Comparison of ENCODE assay signal across 20 mouse cellular contexts in the genomic region with DNA sequence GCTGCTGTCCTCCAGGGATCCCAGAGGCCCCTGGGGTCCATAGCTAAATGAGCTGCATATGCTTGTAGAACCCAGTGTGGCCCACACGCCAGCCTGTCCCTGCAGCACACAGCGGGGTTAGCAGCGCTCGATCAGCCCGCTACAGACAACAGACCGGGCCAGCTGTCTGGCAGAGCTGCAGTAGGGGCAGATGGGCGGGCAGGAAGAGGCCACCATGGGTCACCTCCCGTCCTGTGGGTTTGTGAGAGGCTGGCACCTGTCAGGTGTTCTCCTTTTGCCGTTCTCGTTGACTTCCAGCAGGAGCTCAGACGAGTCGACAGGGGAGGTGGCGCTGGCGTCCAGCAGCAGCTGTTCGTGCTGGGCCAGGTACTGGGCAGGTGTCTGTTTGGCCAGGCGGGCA. TPM values are rescaled to one million over a fixed set of nuclear protein-coding genes. Genes with fewer than 3 reads are reported as not detected.
DNase-seq lines count a peak whose midpoint lies in the region; ATAC-seq and TF ChIP-seq lines count a peak whose summit lies in the region.
"Had no signal": no experiment of that assay in that cellular context is flagged by ENCODE, and none has a peak within 500 bp of the region (broad histone marks: within the 10 kb centered on the region; RNA-seq: fewer than 3 reads in every experiment).

No protein-coding gene starts in this region.

- TF ChIP-seq EP300 in lung, postnatal 0 days (IDR thresholded peaks at IDR 0.05) = no peak

- no peak overlapping the region for H3K4me2 ChIP-seq in lung, postnatal 0 days (replicated peaks; ENCODE audit: low read depth, low read length)
- H3K4me2 ChIP-seq in neural tube, embryonic 13.5 days = no peak overlapping the region
- H3K4me2 ChIP-seq: heart, embryonic 13.5 days; liver, embryonic 13.5 days; neural tube, embryonic 12.5 days had no signal

- no peaks in the 10 kb centered on the region for H3K27me3 ChIP-seq in lung, postnatal 0 days (replicated peaks; ENCODE audit: insufficient read depth, low read length)
- H3K27me3 ChIP-seq in neural tube, embryonic 13.5 days = no peaks in the 10 kb centered on the region
- H3K27me3 ChIP-seq: CH12.LX; liver, embryonic 13.5 days; neural tube, embryonic 12.5 days had no signal

- H3K4me1 ChIP-seq in lung, postnatal 0 days (ENCODE audit: insufficient read depth, low read depth, low read length) = peaks cover 15% of the 10 kb centered on the region
- H3K4me1 ChIP-seq in neural tube, embryonic 13.5 days (replicated peaks) = peaks cover 27% of the 10 kb centered on the region

- H3K9ac ChIP-seq in lung, postnatal 0 days (replicated peaks; ENCODE audit: low read depth) = no peak overlapping the region
- H3K9ac ChIP-seq in neural tube, embryonic 13.5 days = 0 out of 2 replicates have a peak overlapping the region, but pooled peaks have one; percentile 1
- H3K9ac ChIP-seq: heart, embryonic 13.5 days; liver, embryonic 13.5 days; neural tube, embryonic 12.5 days had no signal

- no peak for TF ChIP-seq CTCF in lung, postnatal 0 days (IDR thresholded peaks at IDR 0.05)
- TF ChIP-seq CTCF in layer of hippocampus, adult 2 months (conservative IDR thresholded peaks at IDR 0.05) = no peak

- H3K27ac ChIP-seq in lung, postnatal 0 days (ENCODE audit: low read length) = 0 out of 2 replicates have a peak overlapping the region, but pooled peaks have one; percentile 54
- peak overlapping the region; percentile 46; the same call in 1 of the 2 replicates for H3K27ac ChIP-seq in neural tube, embryonic 13.5 days (replicated peaks)
- H3K27ac ChIP-seq in layer of hippocampus, adult 2 months = no peak overlapping the region
- H3K27ac ChIP-seq: heart, embryonic 13.5 days; liver, embryonic 13.5 days; macrophage; neural tube, embryonic 12.5 days had no signal

- H3K36me3 ChIP-seq in lung, postnatal 0 days (ENCODE audit: insufficient read depth, low read length) = peaks cover 4% of the 10 kb centered on the region; the same call in 1 of the 2 replicates
- H3K36me3 ChIP-seq in neural tube, embryonic 13.5 days = peaks cover 97% of the 10 kb centered on the region

- intact Hi-C loops in heart, postnatal 36 days (cut with DNase I) = no loop called here

- DNase-seq in lung, postnatal 0 days (ENCODE audit: low spot score) = no peak
- DNase-seq in lung, adult 18-20 months = no peak
- DNase-seq in cerebellum, adult 11-12 months = peak; percentile 77
- peak; percentile 56 to 61 for DNase-seq in cerebellum, postnatal 36 days
- DNase-seq in frontal cortex, postnatal 14 days (ENCODE audit: low spot score in 2 of 2) = no peak
- no peak for DNase-seq in layer of hippocampus, adult 2 months (ENCODE audit: low spot score in 2 of 2)
- no peak for DNase-seq in heart, postnatal 36 days
- DNase-seq: adrenal gland, postnatal 14 days; liver, embryonic 13.5 days; right cerebral cortex, postnatal 14 days had no signal

- no peak for ATAC-seq in lung, postnatal 0 days
- ATAC-seq in neural tube, embryonic 13.5 days (ENCODE audit: low read depth) = no peak
- ATAC-seq: inflammation-experienced regulatory T-cells, adult 6 months had no signal

- 67% methylated on average over 16 of the region's 16 CpGs for WGBS in lung, postnatal 0 days
- 62% methylated on average over 16 of the region's 16 CpGs for WGBS in neural tube, embryonic 13.5 days

- H3K9me3 ChIP-seq in lung, postnatal 0 days (ENCODE audit: low read length) = no peaks in the 10 kb centered on the region
- H3K9me3 ChIP-seq in neural tube, embryonic 13.5 days = no peaks in the 10 kb centered on the region
- H3K9me3 ChIP-seq: heart, embryonic 13.5 days; liver, embryonic 13.5 days; neural tube, embryonic 12.5 days had no signal

- no peak overlapping the region for H3K4me3 ChIP-seq in lung, postnatal 0 days (ENCODE audit: low read depth, low read length)
- H3K4me3 ChIP-seq in neural tube, embryonic 13.5 days = no peak overlapping the region
- H3K4me3 ChIP-seq in layer of hippocampus, adult 2 months = no peak overlapping the region
- H3K4me3 ChIP-seq: heart, embryonic 13.5 days; liver, embryonic 13.5 days; neural tube, embryonic 12.5 days had no signal

RNA-seq across cellular contexts. Expression of gene Pabpn1l, which starts 16.1 kb away (rescaled TPM):
- polyA plus RNA-seq in lung, postnatal 0 days (2015; fragmentation: Nextera tagmentation; extraction: Ambion mirVana) = 0.12 TPM in 1 of 2 replicates, not detected in the other
- polyA plus RNA-seq in neural tube, embryonic 13.5 days (2015; fragmentation: Nextera tagmentation; extraction: Ambion mirVana) = not detected in 2 replicates
- total RNA-seq in layer of hippocampus, adult 2 months (2021) = under 1 TPM in 1 of 2 experiments, not detected in 1; 0.52 TPM
- total RNA-seq in heart, postnatal 36 days (2021) = not detected
- total RNA-seq: adrenal gland, postnatal 14 days; CH12.LX; common myeloid progenitor, adult 5-6 weeks; gastrocnemius, adult 18-20 months; left cerebral cortex, postnatal 10 days had no signal
- polyA plus RNA-seq: heart, embryonic 13.5 days; inflammation-experienced regulatory T-cells, adult 6 months; liver, embryonic 13.5 days; macrophage; neural tube, embryonic 12.5 days; stomach, embryonic 14.5 days had no signal

RNA-seq across cellular contexts. Expression of gene Trappc2l, which starts 27.2 kb away (rescaled TPM):
- 66.8 and 70.0 TPM in 2 replicates for polyA plus RNA-seq in lung, postnatal 0 days (2015; fragmentation: Nextera tagmentation; extraction: Ambion mirVana)
- 84.7 and 101 TPM in 2 replicates for polyA plus RNA-seq in neural tube, embryonic 13.5 days (2015; fragmentation: Nextera tagmentation; extraction: Ambion mirVana)
- 10 to 100 TPM; 77.3 to 88.6 TPM for total RNA-seq in layer of hippocampus, adult 2 months (2021)
- total RNA-seq in heart, postnatal 36 days (2021) = 10 to 100 TPM; 65.8 to 67.9 TPM

RNA-seq across cellular contexts. Expression of gene Galns, which starts 27.3 kb away (rescaled TPM):
- polyA plus RNA-seq in lung, postnatal 0 days (2015; fragmentation: Nextera tagmentation; extraction: Ambion mirVana) = 14.3 and 14.5 TPM in 2 replicates
- 5.5 and 6.5 TPM in 2 replicates for polyA plus RNA-seq in neural tube, embryonic 13.5 days (2015; fragmentation: Nextera tagmentation; extraction: Ambion mirVana)
- total RNA-seq in layer of hippocampus, adult 2 months (2021) = 10 to 100 TPM; 11.8 to 13.9 TPM
- total RNA-seq in heart, postnatal 36 days (2021) = 1 to 10 TPM; 3.1 to 3.5 TPM

Comparison
In these comparisons a context has a peak if more than half of its experiments do, and no peak if none do; other contexts are left out.
1. DNase-seq: peak in cerebellum, adult 11-12 months (single experiment) and cerebellum, postnatal 36 days (2 of 2); none in lung, postnatal 0 days (single experiment), lung, adult 18-20 months (0 of 2), frontal cortex, postnatal 14 days (0 of 2), layer of hippocampus, adult 2 months (0 of 2) and heart, postnatal 36 days (0 of 2).